Mouse (Mus musculus): ENCODE measurements around the gene Nav2.
A peak's percentile ranks its signal among the peaks of the same experiment; 100 is the strongest.

Nav2 gene

DNA sequence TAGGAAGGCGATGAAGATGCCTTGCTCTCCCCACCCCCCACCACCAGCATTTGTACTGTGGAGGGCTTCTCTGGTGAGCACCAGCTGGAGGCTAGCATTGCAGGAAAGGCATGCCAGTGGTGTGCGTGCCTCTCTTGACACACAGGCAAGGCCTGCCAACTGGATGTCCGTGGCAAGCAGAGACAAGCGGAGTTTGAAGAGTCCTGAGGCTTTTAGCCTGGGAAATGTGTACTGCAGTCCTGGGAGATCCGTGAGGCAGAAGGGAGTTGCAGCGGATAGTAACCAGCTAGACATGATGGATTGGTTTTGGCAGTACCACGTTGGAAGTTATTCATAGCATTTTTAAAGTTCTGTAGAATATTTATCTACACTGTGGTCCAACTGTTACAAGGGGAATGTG is 405.4 kb downstream of the Nav2 start:
- no peak for DNase-seq (ENCODE audit: extremely low read depth, insufficient read length, low spot score)

DNA sequence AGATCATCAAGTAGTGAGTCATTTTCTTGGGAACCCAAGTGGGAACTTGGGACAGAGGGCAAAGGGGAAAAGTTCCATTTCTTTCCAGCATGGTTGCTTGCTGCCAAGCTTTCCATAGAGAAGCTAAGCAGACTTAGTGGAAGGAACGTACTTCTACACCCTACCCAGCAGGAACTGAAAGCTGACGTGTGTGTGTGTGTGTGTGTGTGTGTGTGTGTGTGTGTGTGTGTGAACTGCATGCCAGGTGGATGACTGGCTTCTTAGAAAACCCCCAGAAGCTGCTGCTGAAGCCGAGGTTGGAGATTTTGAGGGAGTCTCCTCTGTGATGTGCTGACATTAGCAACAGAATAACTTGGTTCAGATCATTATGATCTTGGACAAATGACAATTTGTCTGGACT is 406.5 kb downstream of the Nav2 start:
- DNase-seq (ENCODE audit: extremely low read depth, insufficient read length, low spot score): no peak

DNA sequence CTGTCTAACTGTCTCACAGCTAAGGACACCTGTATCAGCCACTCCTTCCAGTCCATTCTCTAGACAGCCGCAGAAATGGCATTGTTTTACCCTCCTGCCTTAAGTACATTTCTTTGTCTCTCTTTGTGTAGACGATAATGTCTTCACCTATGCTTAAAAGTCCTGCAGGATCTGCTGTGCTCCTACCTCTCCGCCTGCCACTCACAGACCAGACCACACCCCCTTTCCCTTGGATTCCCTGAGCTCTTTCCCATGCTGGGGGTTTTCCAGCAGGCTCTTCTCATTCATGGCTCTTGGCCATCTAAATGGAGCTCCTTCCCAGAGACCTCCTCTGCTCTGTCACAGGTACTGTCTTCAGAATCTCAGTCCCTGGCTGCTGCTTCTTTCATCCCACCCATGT is 408.1 kb downstream of the Nav2 start:
- no peak for DNase-seq (ENCODE audit: extremely low read depth, insufficient read length, low spot score)

DNA sequence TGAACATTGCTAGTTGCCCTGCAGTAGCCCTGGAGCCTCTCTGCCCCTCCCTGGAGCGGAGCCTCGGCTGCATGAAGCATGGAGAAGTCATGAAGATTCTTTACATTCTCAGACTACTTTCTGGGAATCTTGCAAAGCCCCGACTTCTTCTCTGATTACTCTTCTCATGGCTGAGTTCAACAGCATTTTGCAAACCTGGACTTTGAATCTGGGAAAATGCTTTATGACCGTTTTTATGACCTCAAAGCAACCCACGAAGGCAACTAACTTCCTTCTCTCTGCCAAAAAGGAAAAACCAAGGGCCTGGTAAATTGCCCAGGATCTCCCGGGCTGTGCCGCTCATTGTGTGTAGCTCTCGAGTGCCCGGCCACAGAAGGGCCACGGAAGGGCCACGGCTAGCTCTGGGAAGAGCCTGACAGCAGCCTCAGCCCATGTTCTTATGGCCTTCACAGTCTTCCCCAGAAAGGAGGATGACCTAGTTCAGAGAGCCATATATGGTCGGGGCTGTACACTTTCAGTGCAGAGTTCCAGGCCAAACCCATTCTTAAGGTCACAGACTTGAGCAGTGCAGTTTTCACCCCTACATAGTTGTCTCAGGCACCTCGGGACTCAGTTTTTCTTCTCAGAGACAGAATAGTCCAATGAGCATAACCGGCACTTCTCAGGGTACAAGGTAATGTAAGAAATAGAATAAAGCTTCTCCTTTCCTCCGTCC is 409.8 kb downstream of the Nav2 start:
- DNase-seq (ENCODE audit: extremely low read depth, insufficient read length, low spot score): peak; percentile 28

DNA sequence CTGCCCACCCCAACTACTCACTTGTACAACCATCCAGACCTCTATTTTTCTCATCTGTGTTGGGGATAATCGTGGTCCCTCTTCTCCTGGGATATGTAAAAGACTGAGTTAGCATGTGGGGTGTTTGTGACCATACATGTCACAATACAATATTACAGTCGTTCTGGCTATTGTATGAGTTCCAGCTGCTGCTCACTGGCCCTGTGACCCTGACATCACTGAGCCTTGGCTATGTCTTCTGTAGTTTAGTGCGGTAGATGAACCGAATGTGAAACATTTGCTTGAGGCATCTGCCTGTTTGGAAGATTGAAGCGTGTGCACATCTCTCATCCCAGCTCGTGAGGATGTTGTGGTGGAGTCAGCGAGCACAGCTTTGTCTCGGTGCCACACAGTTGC is 410.4 kb downstream of the Nav2 start:
- no peak for DNase-seq (ENCODE audit: extremely low read depth, insufficient read length, low spot score)

DNA sequence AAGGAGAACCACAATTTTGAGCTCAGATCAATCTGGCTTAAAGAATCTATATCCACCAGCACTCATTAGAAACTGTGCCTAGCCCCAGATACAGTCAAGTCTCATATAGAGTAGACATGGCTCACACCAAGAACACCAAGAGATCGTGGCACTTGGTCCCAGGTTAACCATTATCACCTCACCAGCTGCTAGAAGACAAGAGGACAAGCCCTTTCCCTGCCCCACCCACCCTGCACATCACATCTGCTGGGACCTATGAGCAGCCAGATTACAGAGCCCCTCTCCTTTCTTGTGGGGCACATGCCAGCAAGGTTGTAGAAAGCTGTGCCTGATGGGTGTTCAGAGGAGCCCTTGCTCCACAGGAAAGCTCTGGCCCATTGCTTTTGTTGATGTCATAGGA is 411.5 kb downstream of the Nav2 start:
- DNase-seq (ENCODE audit: extremely low read depth, insufficient read length, low spot score): no peak

DNA sequence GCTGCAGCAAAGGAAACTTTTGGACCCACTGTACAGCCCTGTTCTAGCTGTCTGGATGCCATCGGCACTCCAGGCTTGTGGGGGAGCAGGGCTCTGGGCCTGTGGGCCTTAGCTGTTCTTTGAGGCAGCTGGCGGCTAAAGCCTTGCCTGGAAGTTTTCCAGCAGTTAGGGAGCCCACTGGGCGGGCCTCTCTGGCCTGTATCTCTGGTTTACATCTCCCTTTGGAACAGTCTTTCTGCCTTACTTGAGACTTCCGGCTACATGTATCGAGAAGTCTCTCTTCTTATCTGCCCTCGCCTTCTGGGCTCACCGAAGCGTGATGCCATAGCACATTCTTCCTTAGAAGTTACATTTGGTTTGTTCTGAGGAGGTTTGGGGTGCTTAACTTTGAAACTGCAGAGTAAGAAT is 412.6 kb downstream of the Nav2 start:
- no peak for DNase-seq (ENCODE audit: extremely low read depth, insufficient read length, low spot score)

DNA sequence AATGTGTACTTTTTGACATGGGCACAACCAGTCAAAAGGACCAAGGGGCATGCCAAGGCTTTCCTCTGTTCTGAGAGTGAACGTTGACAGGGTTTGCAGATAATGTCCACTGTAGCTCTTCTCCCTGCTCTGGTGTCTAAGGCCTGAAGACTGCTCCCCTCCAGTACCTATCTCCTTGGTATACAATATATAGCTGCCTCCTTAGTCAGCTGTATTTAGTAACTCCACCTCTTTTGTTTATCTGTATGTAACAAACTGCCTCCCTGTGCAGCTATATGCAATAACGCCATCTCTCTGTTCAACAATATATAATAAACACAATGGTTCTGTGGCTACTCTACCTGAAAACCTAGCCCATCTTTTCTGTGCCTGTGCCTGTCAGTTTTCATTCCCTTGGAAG is 413.7 kb downstream of the Nav2 start:
- no peak for DNase-seq (ENCODE audit: extremely low read depth, insufficient read length, low spot score)

DNA sequence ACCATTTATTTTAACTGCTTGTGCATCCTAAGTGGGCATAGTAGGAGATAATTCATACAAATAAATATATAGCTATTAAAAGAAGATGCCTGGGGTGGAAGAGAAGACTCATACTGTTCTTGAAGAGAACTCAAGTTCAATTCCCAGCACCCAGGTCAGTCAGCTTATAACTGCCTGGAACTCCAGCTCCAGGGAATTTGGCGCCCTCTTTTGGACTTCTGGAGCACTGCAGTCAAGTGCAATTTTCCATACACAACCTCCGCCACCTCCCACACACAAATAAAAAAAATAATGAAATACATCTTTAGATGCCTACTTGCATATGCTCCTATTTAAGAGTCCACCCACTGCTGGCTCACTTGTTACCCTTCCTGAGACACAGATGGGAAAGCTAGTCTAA is 416.1 kb downstream of the Nav2 start:
- DNase-seq (ENCODE audit: extremely low read depth, insufficient read length, low spot score): no peak

DNA sequence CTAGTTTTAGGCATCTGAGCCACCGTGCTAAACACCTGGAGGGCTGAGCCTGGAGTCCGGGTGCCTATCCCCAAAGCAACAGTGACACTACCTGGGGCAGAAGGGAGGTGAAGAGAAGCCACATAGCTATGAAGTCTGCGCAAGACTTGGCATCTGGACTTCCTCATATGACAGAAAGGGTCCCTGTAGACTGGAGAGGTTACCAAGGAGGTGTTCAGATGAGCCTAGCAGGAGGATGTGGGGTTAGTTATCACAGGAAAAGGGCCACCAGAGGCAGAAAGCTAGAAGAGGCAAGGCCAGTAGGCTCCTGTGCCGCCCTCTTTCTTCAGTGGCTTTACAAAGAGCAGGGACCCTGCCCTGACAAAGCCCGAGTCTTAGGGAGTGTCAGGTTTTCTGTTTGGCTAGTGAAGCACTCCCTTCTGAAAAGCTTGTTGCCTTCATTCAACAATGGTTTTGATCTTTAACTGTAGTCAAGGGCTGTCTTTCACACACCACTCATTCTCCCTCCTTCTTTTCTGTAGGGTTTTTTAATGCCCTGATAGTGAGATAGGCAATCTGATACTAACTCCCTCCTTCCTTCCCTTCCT is 417.7 kb downstream of the Nav2 start:
- DNase-seq (ENCODE audit: extremely low read depth, insufficient read length, low spot score): no peak

DNA sequence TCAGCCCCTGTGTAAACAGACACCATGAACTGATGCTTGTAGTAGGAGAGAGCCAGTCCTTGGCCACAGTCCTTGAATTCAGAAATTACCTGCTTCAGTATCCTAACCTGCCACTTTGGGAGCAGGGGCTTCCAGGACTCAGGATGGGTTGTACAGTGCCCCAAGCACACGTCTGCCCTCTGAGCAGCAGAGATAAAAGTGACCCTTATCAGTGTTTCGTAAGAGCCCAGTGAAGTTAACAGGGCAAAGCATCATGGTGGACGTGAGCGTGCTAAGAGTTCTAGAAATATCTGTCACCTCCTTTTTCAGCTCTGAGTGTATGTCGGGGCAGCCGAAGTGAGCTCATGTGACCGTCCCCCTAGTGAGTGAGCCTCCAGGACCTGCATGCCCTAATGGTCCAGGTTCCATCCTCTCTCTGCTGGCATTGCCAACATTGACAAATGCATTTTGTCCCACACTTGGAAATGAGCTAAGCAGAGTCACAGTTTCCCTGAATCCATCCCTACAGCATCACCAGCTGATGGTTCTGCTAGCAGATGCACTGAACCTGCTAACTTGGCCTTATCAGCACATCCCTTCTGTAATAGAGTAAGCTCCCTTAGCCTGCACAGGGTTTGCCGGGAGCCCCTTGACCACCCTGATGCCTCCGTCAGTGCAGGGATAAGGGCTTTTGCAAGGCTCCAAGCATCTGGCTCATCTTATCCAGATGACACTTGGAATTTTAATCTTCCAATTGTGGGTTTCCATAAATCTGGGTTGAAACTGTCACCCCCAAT is 418.6 kb downstream of the Nav2 start:
- no peak for DNase-seq (ENCODE audit: extremely low read depth, insufficient read length, low spot score)

DNA sequence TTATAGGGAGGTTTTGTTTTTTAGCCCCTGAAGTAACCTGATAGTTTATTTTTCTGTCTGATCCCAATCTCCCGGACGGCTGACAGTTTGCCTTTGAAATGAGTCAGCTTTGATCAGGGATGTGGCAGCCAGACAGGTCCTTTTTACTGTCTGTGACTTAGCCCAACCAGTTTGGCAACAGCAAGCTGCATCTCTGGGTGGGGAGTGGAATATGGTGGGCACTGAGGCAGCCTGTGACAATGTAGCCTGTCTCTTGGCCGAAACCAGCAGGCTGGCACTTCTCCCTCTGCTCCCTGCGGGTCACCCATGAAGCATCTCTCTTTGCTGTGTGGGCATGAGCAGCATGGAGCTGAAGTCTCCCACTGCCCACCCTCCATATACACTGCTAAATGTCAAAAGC is 421.7 kb downstream of the Nav2 start:
- DNase-seq (ENCODE audit: extremely low read depth, insufficient read length, low spot score): no peak

DNA sequence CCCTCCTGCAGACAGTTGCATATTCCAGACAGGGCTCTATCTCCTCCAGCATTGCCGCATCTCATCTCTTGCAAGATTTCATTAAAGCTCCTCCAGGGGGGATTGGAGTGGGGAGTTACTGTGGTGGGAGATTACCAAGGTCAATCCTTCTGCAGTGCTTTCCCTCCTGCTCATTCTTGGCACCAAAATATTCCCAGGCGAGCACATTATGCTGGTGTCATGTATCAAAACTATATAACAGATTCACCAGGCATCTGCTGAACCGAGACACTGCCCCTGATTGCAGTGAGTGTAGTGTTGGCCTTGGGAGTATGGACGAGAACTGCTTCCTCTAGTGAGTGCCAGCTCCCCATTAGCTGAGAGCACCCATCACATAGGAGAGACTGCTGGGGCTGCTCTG is 423.4 kb downstream of the Nav2 start:
- no peak for DNase-seq (ENCODE audit: extremely low read depth, insufficient read length, low spot score)

DNA sequence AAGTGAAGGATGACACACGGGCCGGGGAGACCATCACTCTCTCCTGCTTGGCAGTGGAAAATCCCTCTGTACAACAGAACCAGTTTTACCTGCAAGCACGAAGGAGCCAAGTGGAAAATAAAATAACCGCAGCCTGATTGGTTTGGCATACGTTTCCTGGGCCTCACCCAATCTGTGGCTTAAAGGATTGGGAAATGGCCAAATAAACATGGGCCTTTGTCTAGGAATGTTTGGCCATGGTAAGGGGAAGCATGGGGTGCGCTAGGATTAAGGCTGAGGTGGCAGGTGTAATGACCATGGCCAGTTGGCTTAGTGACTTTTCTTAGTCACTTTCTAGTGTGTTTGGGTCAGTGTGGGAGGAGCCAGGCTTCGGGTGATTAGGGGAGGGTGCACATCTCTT is 424.1 kb downstream of the Nav2 start:
- DNase-seq (ENCODE audit: extremely low read depth, insufficient read length, low spot score): peak; percentile 48

DNA sequence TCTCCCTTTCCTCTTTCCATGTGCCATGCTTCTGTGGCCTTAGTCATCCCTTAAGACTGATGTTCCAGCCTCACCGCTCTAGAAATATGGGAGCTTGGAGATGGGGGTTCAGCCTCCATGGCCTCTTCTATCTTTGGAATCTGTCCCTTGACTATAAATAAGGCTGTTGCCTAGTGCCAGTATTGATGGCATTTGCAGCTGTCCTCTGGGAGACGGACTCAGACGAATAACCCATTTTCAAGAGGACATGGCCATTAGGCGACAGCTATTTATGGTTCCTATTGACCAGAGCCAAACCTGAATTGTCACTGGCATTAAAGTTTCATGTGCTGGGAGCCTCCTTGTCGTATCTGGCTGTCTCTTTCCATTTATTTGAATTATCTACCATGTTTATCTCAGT is 425.6 kb downstream of the Nav2 start:
- no peak for DNase-seq (ENCODE audit: extremely low read depth, insufficient read length, low spot score)

DNA sequence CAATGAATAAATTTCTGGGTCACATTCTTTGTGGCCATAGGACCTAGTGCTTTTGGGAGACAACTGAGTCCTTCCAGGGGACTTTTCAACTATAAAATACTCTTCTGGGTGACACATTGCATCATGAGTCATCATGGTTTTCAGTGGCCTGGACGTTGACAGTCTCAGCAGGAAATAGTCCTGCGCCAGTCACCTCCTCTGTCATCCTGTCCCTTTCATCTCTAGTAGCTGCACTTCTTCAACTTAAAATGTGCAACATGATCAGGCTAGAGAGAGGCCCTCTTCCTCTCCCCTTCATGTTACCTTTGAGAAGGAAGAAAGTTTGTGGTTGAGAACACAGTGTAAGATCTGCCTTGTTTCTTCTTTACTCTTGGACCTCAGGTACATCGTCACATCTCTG is 426.5 kb downstream of the Nav2 start:
- DNase-seq (ENCODE audit: extremely low read depth, insufficient read length, low spot score): peak; percentile 24

DNA sequence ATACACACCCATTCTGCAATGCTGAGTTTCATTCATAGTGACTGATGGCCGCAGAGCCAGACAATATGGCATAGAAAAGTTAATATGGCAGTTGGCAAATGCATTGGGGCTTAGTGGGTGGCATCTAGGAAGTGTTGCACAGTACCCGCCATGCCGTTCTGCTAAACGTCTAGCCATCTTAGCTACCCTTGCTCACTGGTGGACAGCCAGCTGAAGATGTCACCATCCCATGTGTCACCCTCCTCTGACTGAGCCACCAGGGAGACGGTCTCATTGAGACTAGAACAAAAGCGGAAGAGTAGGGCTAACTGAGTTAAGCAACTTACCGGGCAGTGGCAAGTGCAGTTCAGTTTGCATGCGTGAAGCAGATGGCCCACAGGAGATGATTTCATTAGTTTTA is 428.2 kb downstream of the Nav2 start:
- DNase-seq (ENCODE audit: extremely low read depth, insufficient read length, low spot score): no peak

DNA sequence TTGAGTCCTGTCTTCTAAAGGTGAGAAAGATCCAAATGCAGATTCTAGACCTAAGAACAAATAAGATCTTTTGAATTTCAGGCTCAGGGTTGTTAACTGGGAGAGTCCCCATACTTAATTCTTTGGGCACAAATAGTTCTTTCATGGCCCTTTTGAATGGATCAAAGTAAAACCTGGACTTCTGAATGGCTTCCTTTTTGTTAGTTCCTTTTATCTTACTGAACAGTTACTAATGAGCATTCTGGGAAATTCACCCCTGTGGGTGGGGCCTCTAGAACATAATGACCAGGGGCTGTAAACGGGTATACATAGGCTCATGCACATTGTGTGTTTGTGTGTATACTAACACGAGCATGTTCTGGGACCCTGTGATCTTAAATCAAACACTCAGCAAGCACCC is 429.2 kb downstream of the Nav2 start:
- DNase-seq (ENCODE audit: extremely low read depth, insufficient read length, low spot score): no peak

DNA sequence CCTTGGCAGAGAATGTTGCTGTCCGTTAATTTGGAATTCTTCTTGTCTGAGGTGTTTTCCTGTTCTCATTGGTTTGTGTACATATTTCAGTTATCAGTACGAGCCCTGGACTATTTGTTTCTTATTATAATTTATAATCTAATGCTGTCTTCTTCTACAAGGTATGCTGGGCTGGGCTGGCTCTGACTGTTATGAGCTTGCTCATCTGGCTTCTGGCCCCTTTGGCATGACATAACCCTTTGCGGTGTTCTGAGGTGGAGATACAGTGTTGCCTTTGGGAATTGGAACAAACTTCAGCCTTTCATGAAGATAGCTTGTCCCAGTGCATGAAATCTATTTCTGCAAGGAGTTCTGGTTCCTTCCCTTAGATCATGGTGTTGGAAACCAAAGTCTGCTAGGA is 431.4 kb downstream of the Nav2 start:
- no peak for DNase-seq (ENCODE audit: extremely low read depth, insufficient read length, low spot score)

DNA sequence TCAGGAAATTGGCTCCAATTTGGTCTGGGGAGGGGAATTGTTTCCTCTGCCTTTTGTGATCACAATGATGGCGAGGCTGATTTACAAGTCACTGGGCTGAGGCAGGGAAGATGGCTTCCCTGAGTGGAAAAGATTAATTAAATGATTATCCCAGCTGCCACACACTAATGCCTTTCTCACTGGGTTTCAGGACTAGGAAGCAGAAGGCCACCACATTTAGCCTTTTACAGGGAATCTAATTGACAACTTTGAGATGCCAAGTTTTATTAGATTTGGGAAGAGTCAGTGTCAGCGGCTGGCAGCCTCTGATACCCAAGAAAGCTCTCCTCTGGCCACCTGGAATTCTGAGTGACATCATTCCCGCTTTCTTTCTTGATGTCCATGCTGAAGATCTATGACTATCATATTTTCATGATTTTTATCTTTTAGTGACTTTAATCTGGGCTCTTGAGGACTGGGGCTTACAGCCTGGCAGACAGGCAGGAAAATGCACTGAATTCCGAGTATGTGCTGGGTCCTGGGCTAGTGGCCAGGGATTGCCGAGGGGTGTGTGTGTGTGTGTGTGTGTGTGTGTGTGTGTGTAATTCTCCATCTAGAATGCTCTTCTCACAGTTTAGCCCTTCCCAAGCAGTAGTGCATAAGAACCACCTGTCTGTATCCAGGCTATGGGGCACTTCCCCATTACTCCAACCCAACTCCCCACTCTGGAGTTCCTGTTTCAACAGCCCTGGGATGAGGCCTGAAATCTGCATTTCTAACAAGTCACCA is 432.8 kb downstream of the Nav2 start:
- no peak for DNase-seq (ENCODE audit: extremely low read depth, insufficient read length, low spot score)

DNA sequence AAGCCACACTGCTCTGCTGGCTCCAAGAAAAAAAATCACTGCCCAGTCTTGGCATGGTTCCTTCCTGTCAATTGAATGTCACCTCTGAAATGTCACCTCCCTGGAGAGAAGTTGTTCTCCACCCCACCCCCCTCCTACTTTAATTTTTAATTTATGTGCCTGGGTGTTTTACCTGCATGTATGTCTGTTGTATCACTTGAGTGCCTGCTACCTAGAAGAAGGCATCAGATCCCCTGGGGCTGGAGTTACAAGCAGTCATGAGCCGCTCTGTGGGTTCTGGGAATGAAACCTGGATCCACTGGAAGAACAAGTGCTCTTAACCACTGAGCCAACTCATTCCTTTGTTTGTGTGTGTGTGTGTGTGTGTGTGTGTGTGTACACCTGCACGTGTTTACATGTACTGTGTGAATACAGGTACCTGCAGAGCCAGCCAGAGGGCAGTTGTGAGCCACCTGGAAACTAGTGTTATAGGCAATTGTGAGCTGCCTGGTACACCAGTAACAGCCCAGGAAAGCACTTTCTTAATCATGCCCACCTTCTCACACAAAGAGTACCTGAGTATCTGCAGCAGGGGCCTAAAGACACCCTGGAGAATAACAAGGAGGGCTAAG is 433.5 kb downstream of the Nav2 start:
- DNase-seq (ENCODE audit: extremely low read depth, insufficient read length, low spot score): no peak
